Mouse (Mus musculus) heart, postnatal 0 days (tissue): ENCODE measurements at regions not wholly inside any gene's neighbourhood (a gene's known extent, or its start where the extent isn't known, plus 50 kb on each side); places are given as distances from the start of the nearest gene placed in this dataset.

Experiments
- CTCF ChIP-seq: IDR thresholded peaks from 2 replicates; pipeline ENCODE4 v1.5.1; 2016; ENCODE audit warnings: antibody characterized with exemption, control low read depth, low read depth
- EP300 ChIP-seq: IDR thresholded peaks from 2 replicates; pipeline ENCODE4 v1.6.1; 2016; ENCODE audit warnings: antibody characterized with exemption, low read depth

- no peak for TF ChIP-seq CTCF
- no peak for TF ChIP-seq EP300
Observed at GRCm38 (mm10) chr3:103408724-103409123, 129.6 kb downstream of the Trim33 start.
